Mouse (Mus musculus) ES-Bruce4 (cell line): ENCODE results near the gene Crkl. TPM values are rescaled to one million over a fixed set of nuclear protein-coding genes. Genes with fewer than 3 reads are reported as not detected.

Experiments
- H3K27ac ChIP-seq: 2 replicates; pipeline ENCODE4 v1.5.1; 2012; ENCODE audit warnings: low read length, inconsistent platforms; ENCODE audit not compliant: insufficient read depth
- H3K27me3 ChIP-seq: 2 replicates; pipeline ENCODE4 v1.6.1; 2012; ENCODE audit warnings: mild to moderate bottlenecking, low read length, inconsistent platforms; ENCODE audit not compliant: control insufficient read depth, poor library complexity, insufficient read depth, severe bottlenecking
- H3K36me3 ChIP-seq: 2 replicates; pipeline ENCODE4 v1.6.1; 2012; ENCODE audit warnings: inconsistent platforms, mild to moderate bottlenecking, low read length, moderate library complexity; ENCODE audit not compliant: control insufficient read depth, poor library complexity, insufficient read depth, severe bottlenecking
- H3K4me1 ChIP-seq: one replicate; pipeline ENCODE4 v1.8.1; 2011; ENCODE audit warnings: low read length; ENCODE audit not compliant: control insufficient read depth, insufficient read depth
- H3K4me3 ChIP-seq: 2 replicates; pipeline ENCODE4 v1.5.1; 2011; ENCODE audit warnings: low read depth, mild to moderate bottlenecking, low read length
- H3K9ac ChIP-seq: 2 replicates; pipeline ENCODE4 v1.6.1; 2012; ENCODE audit warnings: low read depth, mild to moderate bottlenecking, inconsistent platforms; ENCODE audit not compliant: poor library complexity, severe bottlenecking
- H3K9me3 ChIP-seq: replicated peaks from 2 replicates; pipeline ENCODE4 v1.6.1; 2012; ENCODE audit warnings: mild to moderate bottlenecking, low read length, inconsistent platforms; ENCODE audit not compliant: control insufficient read depth, poor library complexity, insufficient read depth, severe bottlenecking
- CTCF ChIP-seq: IDR thresholded peaks from one replicate; pipeline ENCODE4 v1.8.1; 2011; ENCODE audit warnings: low read depth, low read length
- EP300 ChIP-seq: IDR thresholded peaks from 2 replicates; pipeline ENCODE4 v1.6.1; 2011; ENCODE audit warnings: low read depth, low read length; ENCODE audit not compliant: insufficient read depth
- POLR2A ChIP-seq: IDR thresholded peaks from one replicate; pipeline ENCODE4 v1.8.1; 2011; ENCODE audit warnings: low read length; ENCODE audit not compliant: insufficient read depth
- polyA plus RNA-seq: library from polyadenylated mRNA; stranded (reverse); fragments of >200 nt; gene quantifications from 2 replicates; pipeline ENCODE4 v1.2.4, GENCODE M21; 2011; ENCODE audit warnings: low read depth; ENCODE audit not compliant: missing spikeins, insufficient read depth, insufficient read length

Gene Crkl
- polyA plus RNA-seq, 1 experiment = 45.7 TPM

GRCm38 (mm10) chr16:17461596-17461995 is 9.8 kb downstream of the Crkl start:
- no peaks in the 10 kb centered on the region for H3K9me3 ChIP-seq
- H3K4me3 ChIP-seq = no peak overlapping the region
- peaks cover 24% of the 10 kb centered on the region for H3K36me3 ChIP-seq
- H3K27me3 ChIP-seq = no peaks in the 10 kb centered on the region
- H3K27ac ChIP-seq = no peak overlapping the region
- TF ChIP-seq POLR2A (no peak), CTCF (no peak), EP300 (no peak)
- H3K4me1 ChIP-seq = no peaks in the 10 kb centered on the region
- H3K9ac ChIP-seq = no peak overlapping the region

DNA sequence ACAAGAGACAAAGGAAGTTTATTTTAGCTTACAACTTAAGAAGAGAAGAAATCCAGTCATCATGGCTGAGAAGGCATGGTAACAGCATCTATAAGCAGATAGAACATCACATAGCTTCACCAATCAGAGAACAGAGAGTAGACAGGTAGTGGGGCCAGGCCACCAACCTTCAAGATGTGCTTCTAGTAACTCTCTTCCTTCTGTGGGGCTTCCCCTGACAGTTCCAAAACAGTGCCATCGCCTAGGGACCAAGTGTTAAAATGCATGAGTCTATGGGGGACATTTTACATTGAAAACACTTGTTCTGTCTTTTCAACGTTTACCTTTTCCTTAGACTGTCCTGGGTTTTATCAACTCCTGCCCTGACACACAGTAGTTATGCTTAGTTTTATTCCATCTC is 11.4 kb downstream of the Crkl start:
- no peak for TF ChIP-seq POLR2A
- TF ChIP-seq CTCF = no peak
- no peak for TF ChIP-seq EP300
- peaks cover 20% of the 10 kb centered on the region for H3K36me3 ChIP-seq
- H3K9ac ChIP-seq = no peak overlapping the region
- H3K4me1 ChIP-seq = no peaks in the 10 kb centered on the region
- H3K4me3 ChIP-seq = no peak overlapping the region
- H3K27ac ChIP-seq = no peak overlapping the region
- no peaks in the 10 kb centered on the region for H3K27me3 ChIP-seq
- H3K9me3 ChIP-seq = no peaks in the 10 kb centered on the region

DNA sequence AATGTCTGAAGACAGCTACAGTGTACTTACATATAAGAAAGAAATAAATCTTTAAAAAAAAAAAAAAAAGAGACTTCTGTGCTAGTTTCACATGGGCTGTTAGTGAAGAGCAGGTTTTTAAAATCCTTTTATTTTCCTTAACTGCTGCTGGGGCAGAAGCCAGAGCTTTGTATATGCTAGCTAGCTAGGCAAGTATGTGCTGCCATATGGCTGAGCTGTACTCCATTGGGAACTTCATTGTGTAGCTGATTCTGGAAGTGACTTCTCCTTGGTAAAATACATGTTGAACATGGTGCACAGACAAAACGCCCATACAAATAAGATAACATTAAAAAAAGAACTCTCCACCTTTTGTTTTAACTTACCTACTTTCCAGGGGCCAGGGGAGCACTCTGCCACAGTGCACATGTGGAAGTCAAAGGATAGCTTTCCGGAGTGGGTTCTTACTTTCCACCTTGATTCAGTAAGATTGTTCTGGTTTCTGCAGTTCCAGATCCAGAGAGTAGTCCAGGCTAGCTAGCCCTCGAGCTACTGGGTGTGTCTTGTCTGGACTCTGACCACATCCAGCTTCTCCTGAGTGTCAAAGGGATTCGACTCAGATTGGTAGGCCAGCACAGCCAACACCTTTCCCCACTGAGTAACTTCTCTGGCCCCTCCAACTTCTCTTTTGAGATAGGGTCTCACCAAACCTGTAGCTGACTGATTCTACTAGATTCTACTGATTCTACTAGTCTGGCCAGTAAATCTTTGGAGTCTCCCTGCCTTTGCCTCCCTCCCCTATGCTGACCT is 15.3 kb downstream of the Crkl start:
- Histone ChIP-seq H3K27me3 (no peaks in the 10 kb centered on the region), H3K36me3 (peaks cover 32% of the 10 kb centered on the region), H3K27ac (no peak overlapping the region), H3K9ac (no peak overlapping the region), H3K4me3 (no peak overlapping the region), H3K4me1 (no peaks in the 10 kb centered on the region), H3K9me3 (no peaks in the 10 kb centered on the region)
- no peak for TF ChIP-seq POLR2A
- no peak for TF ChIP-seq CTCF
- no peak for TF ChIP-seq EP300

DNA sequence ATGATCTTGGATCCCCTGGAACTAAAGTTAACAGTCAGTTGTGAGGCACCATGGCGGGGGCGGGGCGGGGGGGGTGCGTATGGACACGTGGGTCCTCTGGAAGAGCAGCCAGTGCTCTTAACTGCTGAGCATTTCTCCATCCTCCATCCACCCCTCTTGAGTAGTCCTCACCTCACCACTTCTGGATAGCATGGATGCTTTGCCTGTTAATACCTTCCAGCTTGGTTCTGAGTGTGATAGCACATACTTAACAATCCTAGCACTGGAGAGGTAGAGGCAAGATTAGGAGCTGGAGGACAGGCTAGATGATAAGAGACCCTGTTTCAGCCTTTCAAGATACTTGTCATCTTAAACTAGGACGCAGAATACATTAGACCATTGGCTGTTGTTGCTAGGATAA is 20.7 kb downstream of the Crkl start:
- Histone ChIP-seq H3K36me3 (peaks cover 49% of the 10 kb centered on the region), H3K9me3 (no peaks in the 10 kb centered on the region), H3K4me1 (no peaks in the 10 kb centered on the region), H3K9ac (no peak overlapping the region), H3K27ac (no peak overlapping the region), H3K27me3 (no peaks in the 10 kb centered on the region), H3K4me3 (no peak overlapping the region)
- TF ChIP-seq EP300 = no peak
- no peak for TF ChIP-seq POLR2A
- no peak for TF ChIP-seq CTCF

- Histone ChIP-seq H3K36me3 (peaks cover 45% of the 10 kb centered on the region), H3K4me1 (peaks cover 3% of the 10 kb centered on the region), H3K9ac (no peak overlapping the region), H3K27ac (no peak overlapping the region), H3K27me3 (no peaks in the 10 kb centered on the region), H3K4me3 (no peak overlapping the region), H3K9me3 (no peaks in the 10 kb centered on the region)
- TF ChIP-seq POLR2A (no peak), CTCF (peak; percentile 51)
These were observed 22.3 kb downstream of the Crkl start for GRCm38 (mm10) chr16:17474091-17474490.

DNA sequence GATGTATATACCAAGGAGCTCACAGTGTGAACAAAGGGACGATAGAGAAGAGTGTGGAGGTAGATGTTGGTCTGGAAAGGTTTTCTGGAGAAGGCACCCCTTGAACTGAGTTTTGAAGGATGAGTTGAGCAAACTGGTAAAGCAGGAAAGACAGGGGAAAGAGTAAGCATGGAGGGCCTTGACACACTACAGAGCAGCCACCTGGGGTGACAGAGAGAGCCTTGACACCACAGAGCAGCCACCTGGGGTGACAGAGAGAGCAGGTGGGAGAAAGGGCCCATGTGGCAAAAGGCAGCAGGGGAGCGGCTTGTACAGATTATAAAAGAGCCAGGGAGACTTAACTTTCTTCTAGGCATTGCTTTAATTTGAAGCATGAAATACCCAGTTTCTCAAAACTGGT is 23.0 kb downstream of the Crkl start:
- Histone ChIP-seq H3K36me3 (peaks cover 40% of the 10 kb centered on the region), H3K4me3 (no peak overlapping the region), H3K4me1 (peaks cover 3% of the 10 kb centered on the region), H3K27me3 (no peaks in the 10 kb centered on the region), H3K9me3 (no peaks in the 10 kb centered on the region), H3K9ac (no peak overlapping the region), H3K27ac (no peak overlapping the region)
- no peak for TF ChIP-seq EP300
- no peak for TF ChIP-seq POLR2A
- no peak for TF ChIP-seq CTCF
